Mouse (Mus musculus) thymus, adult 2 months (tissue): ENCODE measurements around the gene Sh3d19.

Experiments used
- CTCF ChIP-seq: fragments of 200-500 bp; IDR thresholded peaks from 2 replicates; pipeline ENCODE4 v1.5.1; 2012; ENCODE audit warnings: mild to moderate bottlenecking, control low read depth, low read length, moderate library complexity, borderline replicate concordance; ENCODE audit not compliant: control insufficient read depth, poor library complexity, insufficient read depth; ENCODE audit errors: extremely low read depth
- POLR2A ChIP-seq: fragments of 200-500 bp; IDR thresholded peaks from 2 replicates; pipeline ENCODE4 v1.6.1; 2012; ENCODE audit warnings: mild to moderate bottlenecking, low read length, control low read depth, moderate library complexity; ENCODE audit not compliant: control insufficient read depth, poor library complexity, insufficient read depth; ENCODE audit errors: extremely low read depth

DNA sequence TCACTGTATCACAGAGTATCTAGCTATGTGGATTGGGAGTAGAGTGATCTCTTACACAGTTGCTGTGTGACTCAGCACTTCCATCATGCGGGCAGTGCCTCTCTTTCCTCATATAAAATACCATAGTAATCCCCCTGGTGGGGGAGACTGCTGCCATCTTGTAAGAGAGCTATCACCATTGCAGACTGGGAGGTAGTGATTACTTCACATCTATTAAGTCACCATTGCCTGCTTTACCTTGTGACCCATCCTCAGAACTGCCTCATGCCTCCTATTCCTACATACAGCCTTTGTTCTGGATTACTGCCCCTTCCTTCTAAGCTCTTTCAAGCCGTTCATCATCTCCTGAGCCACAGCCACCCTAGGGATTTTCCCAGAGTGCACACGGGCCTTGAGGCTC, 117.0 kb downstream of the Sh3d19 start:
- TF ChIP-seq POLR2A (no peak), CTCF (no peak)
